Mouse (Mus musculus): ENCODE data around the gene Asl. TPM values are rescaled to one million over a fixed set of nuclear protein-coding genes. Genes with fewer than 3 reads are reported as not detected.
A peak's percentile ranks its signal among the peaks of the same experiment; 100 is the strongest.

The Asl gene
- polyA plus RNA-seq, 1 experiment = 23.4 TPM

- Histone ChIP-seq H3K4me1 (ENCODE audit: control insufficient read depth, insufficient read depth, insufficient read length, low read length) (peaks cover 10% of the 10 kb centered on the region), H3K27ac (replicated peaks; ENCODE audit: low read depth, low read length) (peak overlapping the region; percentile 83), H3K4me3 (ENCODE audit: insufficient read depth, low read depth, low read length) (no peak overlapping the region)
Measured at GRCm38 (mm10) chr5:130031410-130032390, 2.7 kb upstream of the Asl start.

DNA sequence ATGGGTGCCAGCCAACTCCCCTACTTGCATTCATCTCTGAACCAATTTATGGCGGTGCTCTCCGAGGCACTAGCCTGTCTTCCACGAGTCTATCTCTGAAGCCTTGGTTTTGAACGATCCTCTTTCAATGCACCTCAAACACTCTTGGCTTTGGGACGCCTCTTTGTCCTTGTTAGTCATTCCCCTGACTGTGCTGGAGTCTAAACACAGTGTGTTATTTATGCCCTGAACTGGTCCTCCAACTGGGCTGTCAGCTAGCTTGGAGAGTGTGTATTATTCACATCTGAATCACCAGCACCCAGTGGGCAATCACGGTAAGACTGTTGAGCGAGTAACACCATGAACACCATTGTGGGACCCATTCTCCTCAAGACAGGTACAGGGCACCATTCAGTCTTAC is 1.4 kb downstream of the Asl start:
- peaks cover 8% of the 10 kb centered on the region for H3K4me1 ChIP-seq (ENCODE audit: control insufficient read depth, insufficient read depth, insufficient read length, low read length)
- H3K4me3 ChIP-seq (ENCODE audit: insufficient read depth, low read depth, low read length) = no peak overlapping the region
- no peak overlapping the region for H3K27ac ChIP-seq (replicated peaks; ENCODE audit: low read depth, low read length)

DNA sequence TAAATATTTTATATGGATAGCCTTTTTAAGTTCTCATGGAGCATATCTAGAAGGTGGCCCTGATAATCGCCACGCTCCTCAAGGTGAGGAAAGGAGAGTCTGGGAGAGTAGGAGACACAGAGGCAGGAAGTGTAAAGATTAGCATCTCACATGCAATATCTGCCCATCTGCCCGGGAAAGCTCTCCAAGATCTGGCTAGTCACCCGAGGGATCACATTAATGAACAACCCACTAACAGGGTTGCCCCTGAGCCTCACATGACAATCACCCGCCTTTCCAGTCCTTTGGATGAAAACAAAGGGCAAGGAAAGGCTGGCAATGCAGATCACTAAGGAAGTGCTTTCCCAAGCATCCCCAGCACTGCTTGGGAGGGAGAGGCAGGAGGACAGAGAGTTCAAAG is 1.9 kb downstream of the Asl start:
- H3K27ac ChIP-seq (replicated peaks; ENCODE audit: low read depth, low read length) = no peak overlapping the region
- no peak overlapping the region for H3K4me3 ChIP-seq (ENCODE audit: insufficient read depth, low read depth, low read length)
- H3K4me1 ChIP-seq (ENCODE audit: control insufficient read depth, insufficient read depth, insufficient read length, low read length) = peaks cover 3% of the 10 kb centered on the region; the same call in 1 of the 2 replicates

DNA sequence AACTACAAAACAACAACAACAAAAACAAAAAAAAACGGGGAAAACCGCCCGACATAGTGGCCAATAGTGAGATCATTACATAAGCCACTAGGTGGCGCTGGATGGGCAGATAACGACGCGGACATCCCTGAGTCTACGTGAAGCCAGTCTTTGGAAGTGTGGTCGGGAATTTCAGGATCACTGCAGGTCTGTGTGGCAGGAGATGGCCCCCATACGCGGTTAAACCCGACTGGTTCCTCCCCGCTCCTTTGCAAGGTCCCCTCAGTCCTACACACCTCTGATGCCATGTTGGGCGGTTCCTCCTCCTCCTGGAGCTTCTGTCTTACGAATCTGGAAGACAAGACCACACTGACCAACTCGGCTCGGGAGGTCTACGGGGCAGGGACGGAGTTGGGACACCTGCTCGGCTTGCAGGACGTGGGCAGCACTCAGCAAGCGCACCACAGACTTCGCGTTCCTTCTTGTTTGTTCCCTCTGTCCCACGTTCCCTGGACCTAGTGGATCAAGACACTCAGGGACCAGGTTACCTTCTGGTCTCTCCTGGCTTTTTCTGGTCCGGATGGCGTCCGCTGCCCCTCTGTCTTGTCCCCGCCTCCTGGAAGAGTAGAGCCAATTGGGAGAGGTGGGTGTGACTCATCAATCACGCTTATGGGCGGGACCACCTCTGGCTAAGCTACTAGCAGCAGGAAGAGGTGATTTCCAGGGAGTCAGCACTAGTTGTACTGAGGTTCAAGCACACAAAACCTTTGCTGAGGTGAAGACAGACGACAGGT is 5.1 kb downstream of the Asl start:
- Histone ChIP-seq H3K27ac (replicated peaks; ENCODE audit: low read depth, low read length) (peak overlapping the region; percentile 43), H3K4me1 (ENCODE audit: control insufficient read depth, insufficient read depth, insufficient read length, low read length) (no peaks in the 10 kb centered on the region), H3K4me3 (ENCODE audit: insufficient read depth, low read depth, low read length) (peak overlapping the region; percentile 72)

- H3K27ac ChIP-seq (replicated peaks; ENCODE audit: low read depth, low read length) = no peak overlapping the region
- no peak overlapping the region for H3K4me3 ChIP-seq (ENCODE audit: insufficient read depth, low read depth, low read length)
- no peaks in the 10 kb centered on the region for H3K4me1 ChIP-seq (ENCODE audit: control insufficient read depth, insufficient read depth, insufficient read length, low read length)
Measured at GRCm38 (mm10) chr5:130023067-130023766, 5.8 kb downstream of the Asl start.

DNA sequence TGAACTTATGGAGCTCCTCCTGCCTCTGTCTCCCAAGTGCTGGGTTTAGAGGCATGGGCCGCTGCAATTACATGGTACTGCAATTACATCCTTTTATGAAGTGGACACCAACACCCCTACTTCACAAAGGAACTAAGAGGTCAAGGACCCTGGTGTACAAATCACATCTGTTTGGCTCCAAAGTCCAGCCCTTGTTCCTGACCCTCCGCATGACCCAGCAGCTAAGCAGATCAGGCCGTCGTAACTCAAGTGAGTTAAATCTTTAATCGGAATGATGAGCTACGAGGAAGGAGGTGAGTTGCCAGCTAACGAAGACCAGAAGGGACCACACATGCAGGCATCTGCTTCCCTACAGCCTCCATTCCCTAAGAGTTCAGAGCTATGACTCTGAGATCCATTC is 6.7 kb downstream of the Asl start:
- H3K4me3 ChIP-seq (ENCODE audit: insufficient read depth, low read depth, low read length) = no peak overlapping the region
- no peak overlapping the region for H3K27ac ChIP-seq (replicated peaks; ENCODE audit: low read depth, low read length)
- H3K4me1 ChIP-seq (ENCODE audit: control insufficient read depth, insufficient read depth, insufficient read length, low read length) = no peaks in the 10 kb centered on the region

DNA sequence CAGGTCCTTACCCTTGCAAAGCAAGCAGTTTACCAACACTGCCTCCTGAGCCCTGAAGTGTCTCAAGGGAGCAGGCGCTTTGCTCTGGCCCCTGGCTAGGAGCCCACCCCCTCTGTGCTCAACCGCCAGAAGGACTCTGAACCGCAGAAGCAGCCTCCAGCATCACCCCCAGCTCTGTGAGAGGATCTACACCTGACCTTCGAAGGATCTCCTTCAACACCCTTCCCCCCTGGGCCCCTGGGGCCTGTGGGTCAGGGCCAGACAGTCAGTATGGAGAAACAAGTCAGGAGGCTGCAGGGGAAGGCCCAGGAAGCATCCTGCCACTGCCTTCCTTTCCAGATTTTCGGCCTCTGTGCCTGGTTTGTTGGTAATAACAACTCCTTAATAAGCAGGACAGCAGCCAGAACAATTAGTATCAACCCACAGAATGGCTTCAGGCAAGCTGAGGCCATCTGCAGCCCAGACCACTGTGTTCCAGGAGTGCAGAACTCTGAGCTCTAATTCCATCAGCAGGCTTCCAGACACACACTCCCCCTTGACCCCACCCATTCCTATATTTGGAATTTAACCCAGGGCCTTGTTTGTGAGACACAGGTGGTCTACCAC is 7.6 kb downstream of the Asl start:
- Histone ChIP-seq H3K27ac (replicated peaks; ENCODE audit: low read depth, low read length) (no peak overlapping the region), H3K4me1 (ENCODE audit: control insufficient read depth, insufficient read depth, insufficient read length, low read length) (no peaks in the 10 kb centered on the region), H3K4me3 (ENCODE audit: insufficient read depth, low read depth, low read length) (no peak overlapping the region)

DNA sequence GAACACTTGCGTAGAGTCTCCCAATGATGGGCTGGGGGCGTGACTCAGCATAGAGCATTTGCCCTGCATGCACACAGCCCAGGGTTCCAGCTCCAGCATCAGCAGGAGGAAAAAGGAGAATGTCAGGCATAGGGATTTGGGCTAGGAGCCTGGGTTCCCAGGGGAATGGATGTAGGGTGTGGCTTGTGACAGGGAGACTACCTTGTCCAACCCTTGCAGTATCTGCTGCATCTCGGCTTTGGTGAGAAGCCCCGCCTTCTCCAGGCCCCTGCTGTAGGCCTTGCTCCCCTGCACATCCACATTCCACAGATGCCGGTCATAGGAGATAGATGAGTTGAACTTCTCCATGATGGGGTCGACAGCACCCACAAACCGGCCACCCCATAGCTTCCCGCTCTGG is 9.6 kb downstream of the Asl start:
- Histone ChIP-seq H3K4me3 (ENCODE audit: insufficient read depth, low read depth, low read length) (no peak overlapping the region), H3K4me1 (ENCODE audit: control insufficient read depth, insufficient read depth, insufficient read length, low read length) (no peaks in the 10 kb centered on the region), H3K27ac (replicated peaks; ENCODE audit: low read depth, low read length) (no peak overlapping the region)

- Histone ChIP-seq H3K4me1 (ENCODE audit: control insufficient read depth, insufficient read depth, insufficient read length, low read length) (no peaks in the 10 kb centered on the region), H3K4me3 (ENCODE audit: insufficient read depth, low read depth, low read length) (no peak overlapping the region), H3K27ac (replicated peaks; ENCODE audit: low read depth, low read length) (no peak overlapping the region)
Measured at GRCm38 (mm10) chr5:130015104-130015503, 13.9 kb downstream of the Asl start.

GRCm38 (mm10) chr5:130010961-130011360 is 18.1 kb downstream of the Asl start:
- no peak overlapping the region for H3K27ac ChIP-seq (replicated peaks; ENCODE audit: low read depth, low read length)
- H3K4me1 ChIP-seq (ENCODE audit: control insufficient read depth, insufficient read depth, insufficient read length, low read length) = no peaks in the 10 kb centered on the region
- no peak overlapping the region for H3K4me3 ChIP-seq (ENCODE audit: insufficient read depth, low read depth, low read length)

DNA sequence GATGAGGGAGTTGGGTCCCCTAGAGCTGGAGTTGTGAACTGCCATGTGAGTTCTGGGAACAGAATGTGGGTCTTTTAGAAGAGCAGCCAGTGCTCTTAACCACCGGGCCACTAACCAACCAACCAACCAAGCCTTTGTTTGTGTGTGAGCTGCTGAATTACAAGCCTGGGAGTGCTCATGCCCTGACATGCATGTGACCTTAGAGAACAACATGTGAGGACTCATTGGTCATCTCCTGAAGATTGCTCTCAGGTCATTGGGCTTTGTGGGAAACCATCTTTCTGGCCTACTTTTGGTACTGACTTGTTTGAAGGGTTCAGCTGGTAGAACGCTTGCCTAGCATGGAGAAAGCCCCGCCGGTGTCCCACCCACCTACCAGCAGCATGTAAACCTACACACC is 19.3 kb downstream of the Asl start:
- no peak overlapping the region for H3K4me3 ChIP-seq (ENCODE audit: insufficient read depth, low read depth, low read length)
- H3K4me1 ChIP-seq (ENCODE audit: control insufficient read depth, insufficient read depth, insufficient read length, low read length) = no peaks in the 10 kb centered on the region
- H3K27ac ChIP-seq (replicated peaks; ENCODE audit: low read depth, low read length) = no peak overlapping the region

GRCm38 (mm10) chr5:130008034-130008590 is 20.9 kb downstream of the Asl start:
- Histone ChIP-seq H3K4me3 (ENCODE audit: insufficient read depth, low read depth, low read length) (no peak overlapping the region), H3K4me1 (ENCODE audit: control insufficient read depth, insufficient read depth, insufficient read length, low read length) (peaks cover 3% of the 10 kb centered on the region; the same call in 1 of the 2 replicates), H3K27ac (replicated peaks; ENCODE audit: low read depth, low read length) (no peak overlapping the region)

DNA sequence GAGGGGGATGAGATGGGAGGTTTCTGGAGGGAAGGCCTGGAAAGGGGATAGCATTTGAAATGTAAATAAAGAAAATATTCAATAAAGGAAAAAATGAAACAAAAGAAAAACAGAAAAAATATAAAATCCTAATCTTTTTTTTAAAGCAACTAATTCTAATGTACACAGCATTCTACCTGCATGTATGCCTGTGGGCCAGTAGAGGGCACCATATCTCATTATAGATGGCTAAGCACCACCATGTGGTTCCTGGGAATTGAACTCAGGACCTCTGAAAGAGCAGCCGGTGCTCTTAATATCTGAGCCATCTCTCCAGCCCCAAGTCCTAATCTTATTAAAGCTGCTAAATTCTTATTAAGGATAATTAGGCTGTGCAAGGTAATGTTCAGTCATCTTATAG is 21.7 kb downstream of the Asl start:
- H3K27ac ChIP-seq (replicated peaks; ENCODE audit: low read depth, low read length) = no peak overlapping the region
- H3K4me3 ChIP-seq (ENCODE audit: insufficient read depth, low read depth, low read length) = no peak overlapping the region
- H3K4me1 ChIP-seq (ENCODE audit: control insufficient read depth, insufficient read depth, insufficient read length, low read length) = peaks cover 5% of the 10 kb centered on the region; the same call in 1 of the 2 replicates

DNA sequence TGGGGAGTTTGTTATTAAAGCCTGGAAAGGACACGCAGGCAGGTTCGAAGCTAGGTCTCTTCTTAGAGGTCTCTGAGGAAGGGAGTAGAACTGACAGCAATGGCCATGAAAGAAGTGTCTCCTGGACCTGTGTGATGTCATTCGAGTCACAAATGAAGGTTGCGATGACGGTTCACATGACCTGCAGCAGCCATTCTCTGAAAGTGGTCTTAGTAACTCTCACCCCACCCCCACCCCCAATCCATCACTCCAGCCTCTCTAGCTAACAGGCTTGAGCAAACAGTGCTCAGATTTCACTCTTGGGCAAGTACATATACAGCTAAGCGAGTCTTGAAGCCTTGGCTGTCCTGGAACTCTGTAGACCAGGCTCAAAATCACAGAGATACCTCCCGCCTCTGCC is 25.8 kb downstream of the Asl start:
- peak overlapping the region; percentile 90 for H3K4me3 ChIP-seq (ENCODE audit: insufficient read depth, low read depth, low read length)
- peaks cover 8% of the 10 kb centered on the region; the same call in 1 of the 2 replicates for H3K4me1 ChIP-seq (ENCODE audit: control insufficient read depth, insufficient read depth, insufficient read length, low read length)
- H3K27ac ChIP-seq (replicated peaks; ENCODE audit: low read depth, low read length) = peak overlapping the region; percentile 96

All from brown adipose tissue, adult 24 weeks (tissue).